Mouse (Mus musculus): ENCODE results near the gene Phlpp1.

The Phlpp1 gene

GRCm38 (mm10) chr1:106168001-106168400, 3.6 kb upstream of the Phlpp1 start:
- DNase-seq = no peak

DNA sequence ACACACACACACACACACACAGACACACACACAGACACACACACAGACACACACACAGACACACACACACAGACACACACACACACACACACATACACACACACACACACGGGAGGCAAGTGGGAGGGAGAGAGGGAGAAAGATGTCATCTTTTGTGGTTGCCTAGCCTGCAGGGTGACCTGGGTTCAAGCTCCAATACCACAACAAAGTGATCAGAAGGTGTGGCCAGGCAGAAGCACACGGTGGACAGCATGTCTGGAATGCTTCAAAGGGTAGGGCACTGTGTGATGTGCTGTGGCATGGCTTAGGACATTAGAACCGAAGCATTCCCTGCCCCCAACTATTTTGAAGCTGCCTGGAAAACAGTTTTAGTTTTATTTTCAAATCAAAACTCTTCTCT, 2.8 kb upstream of the Phlpp1 start:
- DNase-seq = no peak

- no peak for DNase-seq
These were observed 1.7 kb upstream of the Phlpp1 start for GRCm38 (mm10) chr1:106169741-106170265.

DNA sequence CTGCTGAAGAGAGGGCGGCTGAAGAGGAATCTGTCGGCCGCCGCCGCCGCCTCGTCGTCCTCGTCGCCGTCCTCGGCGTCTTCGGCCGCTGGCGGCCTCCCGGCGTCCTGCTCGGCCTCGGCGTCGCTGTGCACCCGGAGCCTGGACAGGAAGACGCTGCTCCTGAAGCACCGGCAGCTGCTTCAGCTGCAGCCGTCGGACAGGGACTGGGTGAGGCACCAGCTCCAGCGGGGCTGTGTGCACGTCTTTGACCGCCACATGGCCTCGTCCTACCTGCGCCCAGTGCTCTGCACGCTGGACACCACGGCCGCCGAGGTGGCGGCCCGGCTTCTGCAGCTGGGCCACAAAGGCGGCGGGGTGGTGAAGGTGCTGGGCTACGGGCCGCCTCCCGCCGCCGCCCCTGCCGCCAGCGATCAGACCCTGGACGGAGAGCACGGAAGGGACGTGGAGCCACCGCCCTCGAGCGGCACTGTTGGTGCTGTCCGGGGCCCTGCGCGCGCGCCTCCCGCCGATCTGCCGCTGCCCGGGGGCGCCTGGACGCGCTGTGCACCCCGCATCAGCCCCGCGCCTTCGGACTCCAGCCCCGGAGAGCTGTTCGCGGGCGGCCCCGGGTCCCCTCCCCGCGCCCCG, 864 bp downstream of the Phlpp1 start:
- DNase-seq = peak; percentile 51

- peak; percentile 16 for DNase-seq
These were observed 1.4 kb downstream of the Phlpp1 start for GRCm38 (mm10) chr1:106172931-106173371.

DNA sequence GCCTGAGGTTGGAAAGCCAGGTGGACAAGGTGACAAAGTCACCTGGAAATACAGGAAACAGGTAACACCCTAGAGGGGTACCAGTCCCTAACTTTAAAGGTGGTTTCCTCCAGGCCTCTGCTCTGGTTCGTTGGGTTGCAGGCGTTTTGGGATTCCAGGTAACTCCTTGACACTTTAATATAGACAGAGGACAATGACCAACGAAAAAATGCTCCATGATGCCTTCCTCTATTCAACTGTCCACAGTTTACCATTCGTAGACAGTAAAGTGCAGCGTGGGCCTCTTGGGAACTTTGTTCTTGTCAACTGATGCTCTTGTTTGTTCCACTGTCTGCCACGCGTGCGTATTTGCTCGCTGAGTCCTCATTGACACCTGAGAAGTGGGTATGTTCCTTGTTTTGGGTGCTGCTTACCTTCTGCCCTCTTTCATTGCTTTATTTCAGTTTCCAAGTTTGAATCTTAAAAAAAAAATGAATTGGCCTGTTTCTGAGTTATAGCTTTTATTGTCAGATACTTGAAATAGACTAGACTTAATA, 2.1 kb downstream of the Phlpp1 start:
- DNase-seq = no peak

- no peak for DNase-seq
These were observed 3.0 kb downstream of the Phlpp1 start for GRCm38 (mm10) chr1:106174598-106174997.

GRCm38 (mm10) chr1:106175360-106175759, 3.8 kb downstream of the Phlpp1 start:
- no peak for DNase-seq

- DNase-seq = no peak
These were observed 5.2 kb downstream of the Phlpp1 start for GRCm38 (mm10) chr1:106176791-106177190.

GRCm38 (mm10) chr1:106177868-106178790, 6.6 kb downstream of the Phlpp1 start:
- DNase-seq = no peak

DNA sequence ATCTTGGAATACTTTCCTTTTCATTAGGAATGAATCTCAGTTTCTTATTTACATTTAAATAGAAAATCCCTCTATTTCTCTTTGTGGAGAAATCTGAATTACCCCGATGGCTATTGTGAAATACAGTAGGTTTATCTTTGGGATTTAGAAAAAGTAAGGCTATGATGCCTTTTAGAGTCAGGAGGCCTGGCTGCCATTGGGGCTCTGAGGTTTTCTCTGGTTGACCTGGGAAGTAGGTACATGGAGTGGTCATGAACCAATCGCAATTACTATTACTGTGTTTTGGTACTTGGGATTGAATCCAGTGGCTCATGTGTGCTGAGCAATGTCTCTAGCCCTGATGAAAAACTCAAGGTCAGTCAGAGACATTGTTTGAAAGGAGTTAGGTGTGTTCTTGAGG, 12.1 kb downstream of the Phlpp1 start:
- no peak for DNase-seq

DNA sequence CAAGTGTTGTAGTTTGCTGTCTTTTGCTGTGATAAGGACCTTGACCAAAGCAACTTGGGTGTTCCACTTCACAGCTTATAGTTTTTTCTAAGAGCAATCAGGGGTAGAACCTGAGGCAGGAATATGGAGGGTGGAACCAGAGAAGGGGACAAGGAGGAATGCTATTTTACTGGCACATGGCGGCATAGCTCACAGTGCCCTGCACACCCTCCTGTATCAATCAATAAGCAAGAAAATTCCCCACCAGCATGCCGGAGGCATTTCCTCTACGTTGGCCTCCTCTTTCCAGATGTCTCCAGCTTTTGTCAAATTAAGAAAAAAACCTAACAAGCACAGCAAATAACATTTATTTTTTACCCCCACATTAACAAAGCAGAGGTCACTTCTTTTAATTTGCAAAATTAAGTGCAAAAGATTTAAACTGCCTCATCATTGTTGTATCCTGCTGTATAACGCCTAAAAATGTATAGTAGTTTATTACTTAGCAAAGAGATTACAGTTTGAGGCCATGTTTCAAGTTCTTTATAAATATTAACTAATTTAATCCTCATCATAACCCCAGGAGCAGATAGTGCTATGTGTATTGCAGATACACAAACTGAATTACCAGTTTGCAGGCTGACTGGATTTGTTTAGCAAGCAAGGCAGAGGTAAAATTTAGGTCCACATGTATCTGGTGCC, 13.4 kb downstream of the Phlpp1 start:
- DNase-seq = no peak

DNA sequence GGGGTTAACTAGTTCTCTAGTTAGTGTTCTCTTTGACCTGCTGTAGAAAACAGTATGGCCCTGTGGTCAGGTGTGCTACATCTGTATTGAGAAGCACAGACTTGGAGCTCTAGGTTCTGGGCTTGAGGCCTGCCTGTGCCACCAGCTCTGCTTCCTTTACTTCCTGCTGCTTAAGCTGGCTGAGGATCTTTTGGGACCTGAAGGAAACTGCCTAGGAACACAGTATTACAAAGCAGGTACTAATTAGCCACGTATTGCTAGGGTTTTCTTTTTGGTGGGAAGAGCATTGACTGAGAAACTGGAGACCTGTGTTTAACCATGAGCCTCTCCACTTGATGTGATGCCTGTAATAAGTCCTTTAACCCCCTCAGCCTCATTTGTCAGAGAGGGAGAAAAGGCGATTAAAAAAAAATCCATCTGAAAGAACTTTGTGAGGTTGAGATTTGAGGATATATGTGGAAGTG, 13.9 kb downstream of the Phlpp1 start:
- DNase-seq = no peak

DNA sequence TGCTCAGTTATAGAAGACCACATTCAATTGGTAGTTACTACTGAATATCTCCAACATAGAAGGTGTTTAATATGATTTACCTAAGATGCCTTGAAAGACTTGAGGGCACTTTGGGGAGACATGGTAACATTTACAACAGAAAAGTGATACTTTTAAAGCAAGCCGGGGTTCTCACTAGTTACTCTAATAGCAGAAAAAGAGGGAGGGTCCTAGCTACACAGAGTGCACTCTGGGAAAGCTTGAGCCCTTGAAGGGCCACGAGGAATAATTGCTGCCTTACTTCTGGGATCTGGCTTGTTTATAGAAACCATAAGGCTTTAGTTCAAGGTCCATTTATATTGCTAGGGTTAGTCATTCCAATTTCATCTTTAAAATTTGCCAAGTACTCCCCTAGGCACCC, 14.5 kb downstream of the Phlpp1 start:
- DNase-seq = no peak

DNA sequence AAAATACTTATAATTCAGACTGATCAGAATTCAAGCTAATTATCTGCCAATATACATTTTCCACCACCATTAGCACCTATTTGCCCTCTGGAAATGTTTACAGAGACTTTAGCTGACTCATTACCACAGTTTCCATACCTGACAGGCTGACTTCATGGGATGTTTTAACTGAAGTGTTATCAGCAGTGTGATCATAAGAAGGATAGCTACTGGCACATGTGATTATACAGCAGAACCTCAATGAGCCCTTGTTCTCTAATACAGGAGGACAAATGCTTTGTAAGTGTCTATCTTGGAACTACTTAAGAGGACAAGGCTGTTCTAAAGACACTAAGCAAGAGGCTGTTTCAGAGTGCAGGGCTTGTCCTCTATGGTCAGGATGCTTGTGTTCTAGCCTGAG, 15.9 kb downstream of the Phlpp1 start:
- no peak for DNase-seq

DNA sequence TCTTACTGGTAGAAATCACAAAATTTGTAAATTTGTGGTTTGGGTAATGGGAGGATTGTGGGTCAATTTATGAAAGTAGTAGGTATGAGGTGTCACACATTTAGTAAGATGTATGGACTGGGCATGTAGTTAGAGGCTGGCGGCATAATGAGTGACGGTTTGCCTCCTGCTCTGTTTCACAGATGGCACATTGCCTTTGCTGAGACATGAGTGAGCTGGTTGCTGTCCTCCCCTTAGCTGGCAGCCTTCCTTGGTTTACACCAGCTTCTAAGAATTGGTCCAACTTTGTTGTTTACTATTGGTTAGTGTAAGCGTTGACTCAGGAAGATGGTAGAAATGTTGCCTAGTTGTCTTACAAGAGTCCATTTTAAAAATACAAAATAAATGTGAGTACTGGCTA, 17.2 kb downstream of the Phlpp1 start:
- DNase-seq = no peak

DNA sequence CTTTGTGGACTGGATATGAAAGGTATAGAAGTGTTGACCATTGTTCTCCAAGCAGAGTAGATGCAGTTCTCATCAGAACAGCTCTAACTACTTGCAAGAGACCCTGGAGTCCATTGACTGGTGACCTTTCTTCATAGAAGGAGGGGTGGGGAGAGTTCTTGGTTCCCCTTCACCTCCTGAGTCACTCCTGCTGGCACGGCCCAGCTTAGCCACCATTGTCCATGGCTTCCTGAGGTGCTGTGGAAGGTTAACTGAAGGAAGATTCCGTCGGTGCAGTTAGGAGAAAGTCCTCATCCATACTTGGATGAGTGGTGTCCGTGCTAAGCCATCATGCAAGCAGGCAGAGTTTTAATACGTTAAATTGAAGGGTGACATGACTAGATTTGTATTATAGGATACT, 17.8 kb downstream of the Phlpp1 start:
- no peak for DNase-seq

DNA sequence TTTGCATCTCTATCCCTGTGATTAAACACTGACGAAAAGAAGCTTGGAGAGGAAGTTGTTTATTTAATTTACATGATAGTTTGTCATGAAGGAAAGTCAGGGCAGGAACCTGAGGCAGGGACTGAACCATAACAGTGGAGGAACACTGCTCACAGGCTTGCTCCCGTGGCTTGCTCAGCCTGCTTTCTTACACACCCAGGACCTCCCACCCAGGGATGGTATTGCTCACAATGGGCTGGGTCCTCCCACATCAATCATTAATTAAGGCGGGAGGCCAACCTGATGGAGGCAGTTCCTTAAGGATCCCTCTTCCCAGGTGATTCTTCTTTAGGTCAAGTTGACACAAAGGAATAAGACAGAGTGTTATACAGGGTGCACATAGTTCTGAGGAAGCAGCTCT, 19.1 kb downstream of the Phlpp1 start:
- DNase-seq = no peak

- DNase-seq = no peak
These were observed 20.3 kb downstream of the Phlpp1 start for GRCm38 (mm10) chr1:106191885-106192284.

GRCm38 (mm10) chr1:106192864-106193470, 21.4 kb downstream of the Phlpp1 start:
- DNase-seq = no peak

GRCm38 (mm10) chr1:106193487-106193886, 21.9 kb downstream of the Phlpp1 start:
- DNase-seq = no peak

GRCm38 (mm10) chr1:106194263-106194662, 22.7 kb downstream of the Phlpp1 start:
- no peak for DNase-seq

- DNase-seq = no peak
These were observed 26.4 kb downstream of the Phlpp1 start for GRCm38 (mm10) chr1:106197991-106198390.

All from kidney, adult 11 months (tissue).